Mouse (Mus musculus) gastrocnemius, adult 8-10 months (tissue): ENCODE results near the gene Scg5. TPM values are rescaled to one million over a fixed set of nuclear protein-coding genes. Genes with fewer than 3 reads are reported as not detected.
A peak's percentile ranks its signal among the peaks of the same experiment; 100 is the strongest.

Experiments
- DNase-seq, 2 experiments: peaks; one replicate each; pipeline ENCODE4 v3.0.0; 2022; ENCODE audit warnings: low spot score in 2 of 2
- total RNA-seq, 4 experiments: library from RNA; stranded (reverse); gene quantifications; 2 replicates each; pipeline ENCODE4 v1.2.4; 2022

Scg5 gene
- under 1 TPM in 2 of 4 experiments, not detected in 2; 0.27 to 0.59 TPM for total RNA-seq

- DNase-seq: no peak
Observed at GRCm38 (mm10) chr2:113828943-113829882, at the start of gene Scg5. TSS of gene Scg5 (minus strand) at chr2:113829121.

- DNase-seq: no peak
Observed at GRCm38 (mm10) chr2:113870115-113870514, 41.2 kb upstream of the Scg5 start.

- DNase-seq: no peak
Observed at GRCm38 (mm10) chr2:113868404-113868803, 39.5 kb upstream of the Scg5 start.

- no peak for DNase-seq
Observed at GRCm38 (mm10) chr2:113866155-113866554, 37.2 kb upstream of the Scg5 start.

- DNase-seq: no peak
Observed at GRCm38 (mm10) chr2:113849141-113849540, 20.2 kb upstream of the Scg5 start.

- peak; percentile 76 to 80 for DNase-seq
Observed at GRCm38 (mm10) chr2:113848245-113849121, 19.6 kb upstream of the Scg5 start, which contains the start of gene Arhgap11a. TSS of gene Arhgap11a (minus strand) at chr2:113848661.

- DNase-seq: no peak
Observed at GRCm38 (mm10) chr2:113847678-113848244, 18.8 kb upstream of the Scg5 start.

GRCm38 (mm10) chr2:113845081-113845480 lies 16.2 kb upstream of the Scg5 start:
- DNase-seq: no peak

- no peak for DNase-seq
Observed at GRCm38 (mm10) chr2:113841656-113842437, 12.9 kb upstream of the Scg5 start.

- no peak for DNase-seq
Observed at GRCm38 (mm10) chr2:113839488-113839887, 10.6 kb upstream of the Scg5 start.

- no peak for DNase-seq
Observed at GRCm38 (mm10) chr2:113835219-113835618, 6.3 kb upstream of the Scg5 start.

GRCm38 (mm10) chr2:113828086-113828942 lies 607 bp downstream of the Scg5 start:
- no peak for DNase-seq

GRCm38 (mm10) chr2:113823909-113824308 lies 5.0 kb downstream of the Scg5 start:
- no peak for DNase-seq

- DNase-seq: no peak
Observed at GRCm38 (mm10) chr2:113822367-113822766, 6.6 kb downstream of the Scg5 start.

GRCm38 (mm10) chr2:113821176-113821734 lies 7.7 kb downstream of the Scg5 start:
- DNase-seq: no peak

- no peak for DNase-seq
Observed at GRCm38 (mm10) chr2:113820117-113820516, 8.8 kb downstream of the Scg5 start.

GRCm38 (mm10) chr2:113817681-113818606 lies 11.0 kb downstream of the Scg5 start:
- DNase-seq: no peak

- DNase-seq: peak in 1 of 2 experiments; percentile 10
Observed at GRCm38 (mm10) chr2:113807640-113808039, 21.3 kb downstream of the Scg5 start.
